Mouse (Mus musculus) midbrain, embryonic 10.5 days (tissue): Measurements from ENCODE around the gene Efna5. TPM values are rescaled to one million over a fixed set of nuclear protein-coding genes. Genes with fewer than 3 reads are reported as not detected.

ENCODE experiments used
- DNase-seq: peaks from one replicate; pipeline ENCODE4 v3.0.0-alpha.2; 2017; ENCODE audit warnings: low spot score
- H3K27ac ChIP-seq: fragments of 300-500 bp; sonication (generic); replicated peaks from 2 replicates; pipeline ENCODE4 v1.5.1; 2016; ENCODE audit warnings: mild to moderate bottlenecking
- H3K27me3 ChIP-seq: fragments of 300-500 bp; sonication (generic); 2 replicates; pipeline ENCODE4 v1.6.1; 2016; ENCODE audit warnings: low read depth, mild to moderate bottlenecking; ENCODE audit not compliant: poor library complexity, severe bottlenecking
- H3K36me3 ChIP-seq: fragments of 300-500 bp; sonication (generic); 2 replicates; pipeline ENCODE4 v1.6.1; 2016; ENCODE audit warnings: mild to moderate bottlenecking, moderate library complexity
- H3K4me1 ChIP-seq: fragments of 300-500 bp; sonication (generic); 2 replicates; pipeline ENCODE4 v1.6.1; 2016
- H3K4me3 ChIP-seq: fragments of 300-500 bp; sonication (generic); 2 replicates; pipeline ENCODE4 v1.5.1; 2016; ENCODE audit warnings: mild to moderate bottlenecking, moderate library complexity
- H3K9me3 ChIP-seq: fragments of 300-500 bp; sonication (generic); replicated peaks from 2 replicates; pipeline ENCODE4 v1.6.1; 2016; ENCODE audit warnings: mild to moderate bottlenecking
- WGBS: fragments of 180-500 bp; shearing (Covaris S2); methylation state at CpG from one replicate; pipeline ENCODE4 v1.1.7; 2016; 5-methylcytosine and 5-hydroxymethylcytosine counted together
- polyA plus RNA-seq: library from polyadenylated mRNA; unstranded; fragments of >200 nt; fragmentation: Nextera tagmentation; extraction: Ambion mirVana; gene quantifications from 2 replicates; pipeline ENCODE4 v1.2.1, GENCODE M21; 2016

The Efna5 gene
- polyA plus RNA-seq, 1 experiment from 2014 or later = 58.8 TPM

- peaks cover 14% of the 10 kb centered on the region for H3K36me3 ChIP-seq
- no peak overlapping the region for H3K27ac ChIP-seq
- no peak for DNase-seq
- no peak overlapping the region for H3K4me3 ChIP-seq
- no peaks in the 10 kb centered on the region for H3K9me3 ChIP-seq
- H3K4me1 ChIP-seq = peaks cover 28% of the 10 kb centered on the region
- H3K27me3 ChIP-seq = no peaks in the 10 kb centered on the region
- 59% methylated on average over 9 of the region's 9 CpGs for WGBS
Measured at GRCm38 (mm10) chr17:62598716-62599490, 282.2 kb downstream of the Efna5 start.

- H3K4me1 ChIP-seq = peaks cover 14% of the 10 kb centered on the region
- WGBS = 65% methylated on average over 5 of the region's 5 CpGs
- no peak for DNase-seq
- H3K4me3 ChIP-seq = no peak overlapping the region
- no peaks in the 10 kb centered on the region for H3K36me3 ChIP-seq
- no peak overlapping the region for H3K27ac ChIP-seq
- H3K27me3 ChIP-seq = no peaks in the 10 kb centered on the region
- peaks cover 1% of the 10 kb centered on the region; the same call in 1 of the 2 replicates for H3K9me3 ChIP-seq
Measured at GRCm38 (mm10) chr17:62592436-62593074, 288.6 kb downstream of the Efna5 start.

- DNase-seq = no peak
- no peak overlapping the region for H3K4me3 ChIP-seq
- no peak overlapping the region for H3K27ac ChIP-seq
- H3K36me3 ChIP-seq = no peaks in the 10 kb centered on the region
- H3K9me3 ChIP-seq = peaks cover 8% of the 10 kb centered on the region; the same call in 1 of the 2 replicates
- no peaks in the 10 kb centered on the region for H3K27me3 ChIP-seq
- 74% methylated on average over 10 of the region's 10 CpGs for WGBS
- peaks cover 14% of the 10 kb centered on the region for H3K4me1 ChIP-seq
Measured at GRCm38 (mm10) chr17:62591581-62592435, 289.3 kb downstream of the Efna5 start.

- no peak overlapping the region for H3K4me3 ChIP-seq
- DNase-seq = no peak
- H3K27me3 ChIP-seq = no peaks in the 10 kb centered on the region
- H3K9me3 ChIP-seq = peaks cover 8% of the 10 kb centered on the region; the same call in 1 of the 2 replicates
- peaks cover 14% of the 10 kb centered on the region for H3K4me1 ChIP-seq
- no peaks in the 10 kb centered on the region for H3K36me3 ChIP-seq
- 89% methylated on average over 9 of the region's 9 CpGs for WGBS
- H3K27ac ChIP-seq = no peak overlapping the region
Measured at GRCm38 (mm10) chr17:62590685-62591460, 290.2 kb downstream of the Efna5 start.

- no peak overlapping the region for H3K4me3 ChIP-seq
- no peak for DNase-seq
- no peaks in the 10 kb centered on the region for H3K36me3 ChIP-seq
- H3K27me3 ChIP-seq = no peaks in the 10 kb centered on the region
- H3K4me1 ChIP-seq = no peaks in the 10 kb centered on the region
- H3K27ac ChIP-seq = no peak overlapping the region
- H3K9me3 ChIP-seq = no peaks in the 10 kb centered on the region
- WGBS = 88% methylated on average over 6 of the region's 6 CpGs
Measured at GRCm38 (mm10) chr17:62580127-62580526, 301.0 kb downstream of the Efna5 start.

GRCm38 (mm10) chr17:62579618-62580017, 301.5 kb downstream of the Efna5 start:
- Histone ChIP-seq H3K27me3 (no peaks in the 10 kb centered on the region), H3K27ac (no peak overlapping the region), H3K9me3 (no peaks in the 10 kb centered on the region), H3K4me3 (no peak overlapping the region), H3K4me1 (no peaks in the 10 kb centered on the region), H3K36me3 (no peaks in the 10 kb centered on the region)
- DNase-seq = no peak
- WGBS = 85% methylated on average over 6 of the region's 6 CpGs

- no peaks in the 10 kb centered on the region for H3K36me3 ChIP-seq
- H3K4me1 ChIP-seq = no peaks in the 10 kb centered on the region
- H3K27me3 ChIP-seq = no peaks in the 10 kb centered on the region
- 89% methylated on average over 9 of the region's 9 CpGs for WGBS
- no peak overlapping the region for H3K4me3 ChIP-seq
- H3K9me3 ChIP-seq = no peaks in the 10 kb centered on the region
- no peak for DNase-seq
- no peak overlapping the region for H3K27ac ChIP-seq
Measured at GRCm38 (mm10) chr17:62574499-62575265, 306.4 kb downstream of the Efna5 start.

- H3K27me3 ChIP-seq = no peaks in the 10 kb centered on the region
- no peaks in the 10 kb centered on the region for H3K9me3 ChIP-seq
- H3K27ac ChIP-seq = no peak overlapping the region
- 88% methylated on average over 1 of the region's 1 CpGs for WGBS
- no peaks in the 10 kb centered on the region for H3K36me3 ChIP-seq
- no peak overlapping the region for H3K4me3 ChIP-seq
- no peak for DNase-seq
- H3K4me1 ChIP-seq = no peaks in the 10 kb centered on the region
Measured at GRCm38 (mm10) chr17:62570101-62570500, 311.0 kb downstream of the Efna5 start.

- no peak for DNase-seq
- no peak overlapping the region for H3K4me3 ChIP-seq
- H3K36me3 ChIP-seq = no peaks in the 10 kb centered on the region
Measured at GRCm38 (mm10) chr17:62568019-62568418, 313.1 kb downstream of the Efna5 start.

GRCm38 (mm10) chr17:62565632-62566031, 315.5 kb downstream of the Efna5 start:
- no peaks in the 10 kb centered on the region for H3K9me3 ChIP-seq
- H3K4me1 ChIP-seq = no peaks in the 10 kb centered on the region
- 86% methylated on average over 1 of the region's 1 CpGs for WGBS
- H3K36me3 ChIP-seq = no peaks in the 10 kb centered on the region
- no peak for DNase-seq
- H3K27me3 ChIP-seq = no peaks in the 10 kb centered on the region
- no peak overlapping the region for H3K27ac ChIP-seq
- H3K4me3 ChIP-seq = no peak overlapping the region

More at GRCm38 (mm10) chr17:62568019-62568418, 313.1 kb downstream of the Efna5 start:
- H3K27me3 ChIP-seq = no peaks in the 10 kb centered on the region
- WGBS = 87% methylated on average over 4 of the region's 4 CpGs
- no peaks in the 10 kb centered on the region for H3K4me1 ChIP-seq
- no peak overlapping the region for H3K27ac ChIP-seq
- H3K9me3 ChIP-seq = no peaks in the 10 kb centered on the region

- no peak for DNase-seq
- H3K27me3 ChIP-seq = no peaks in the 10 kb centered on the region
- no peak overlapping the region for H3K27ac ChIP-seq
- no peaks in the 10 kb centered on the region for H3K9me3 ChIP-seq
- H3K4me1 ChIP-seq = peaks cover 1% of the 10 kb centered on the region
- 86% methylated on average over 7 of the region's 7 CpGs for WGBS
- no peak overlapping the region for H3K4me3 ChIP-seq
- no peaks in the 10 kb centered on the region for H3K36me3 ChIP-seq
Measured at GRCm38 (mm10) chr17:62562439-62562838, 318.7 kb downstream of the Efna5 start.
